Mouse (Mus musculus) liver, embryonic 13.5 days (tissue): ENCODE data around the gene Pla2g2c. TPM values are rescaled to one million over a fixed set of nuclear protein-coding genes. Genes with fewer than 3 reads are reported as not detected.

Experiments
- ATAC-seq: fragments of 200-750 bp; cut with Nextera tagmentation; 2 replicates; pipeline ENCODE4 v1.8.0; 2017; ENCODE audit warnings: low read depth, mild to moderate bottlenecking, moderate number of reproducible peaks, moderate library complexity
- DNase-seq: peaks from one replicate; pipeline ENCODE4 v3.0.0; 2022
- H3K27ac ChIP-seq: fragments of 300-500 bp; sonication (generic); 2 replicates; pipeline ENCODE4 v1.5.1; 2015; ENCODE audit warnings: moderate library complexity, mild to moderate bottlenecking, inconsistent platforms
- H3K27me3 ChIP-seq: fragments of 300-500 bp; sonication (generic); 2 replicates; pipeline ENCODE4 v1.6.1; 2015; ENCODE audit warnings: mild to moderate bottlenecking, inconsistent platforms
- H3K36me3 ChIP-seq: fragments of 300-500 bp; sonication (generic); 2 replicates; pipeline ENCODE4 v1.6.1; 2015; ENCODE audit warnings: mild to moderate bottlenecking, inconsistent platforms
- H3K4me1 ChIP-seq: fragments of 300-500 bp; sonication (generic); replicated peaks from 2 replicates; pipeline ENCODE4 v1.6.1; 2015; ENCODE audit warnings: inconsistent platforms
- H3K4me2 ChIP-seq: fragments of 300-500 bp; sonication (generic); 2 replicates; pipeline ENCODE4 v1.6.1; 2015; ENCODE audit warnings: inconsistent platforms, mild to moderate bottlenecking, moderate library complexity
- H3K4me3 ChIP-seq: fragments of 300-500 bp; sonication (generic); replicated peaks from 2 replicates; pipeline ENCODE4 v1.5.1; 2015; ENCODE audit warnings: mild to moderate bottlenecking, inconsistent platforms
- H3K9ac ChIP-seq: fragments of 300-500 bp; sonication (generic); 2 replicates; pipeline ENCODE4 v1.6.1; 2015; ENCODE audit warnings: mild to moderate bottlenecking, inconsistent platforms
- H3K9me3 ChIP-seq: fragments of 300-500 bp; sonication (generic); replicated peaks from 2 replicates; pipeline ENCODE4 v1.6.1; 2016; ENCODE audit warnings: inconsistent platforms
- WGBS: fragments of 180-500 bp; shearing (Covaris S2); methylation state at CpG from one replicate; pipeline ENCODE4 v1.1.7; 2015; ENCODE audit not compliant: insufficient replicate concordance; 5-methylcytosine and 5-hydroxymethylcytosine counted together
- polyA plus RNA-seq: library from polyadenylated mRNA; unstranded; fragments of >200 nt; fragmentation: Nextera tagmentation; extraction: Ambion mirVana; gene quantifications from 2 replicates; pipeline ENCODE4 v1.2.1, GENCODE M21; 2015

Gene Pla2g2c
- 0.13 TPM in 1 of 2 replicates, not detected in the other for polyA plus RNA-seq

- H3K27ac ChIP-seq: 0 out of 2 replicates have a peak within 1 kb of the TSS, but pooled peaks have one; percentile 5
- H3K9ac ChIP-seq: no peak within 1 kb of the TSS
- no peaks in the 10 kb centered on the region for H3K9me3 ChIP-seq
- ATAC-seq: no peak
- 0 out of 2 replicates have a peak, but pooled peaks cover 6% of the 10 kb centered on the region for H3K4me1 ChIP-seq
- H3K4me3 ChIP-seq: no peak within 1 kb of the TSS
- 19% methylated on average over 18 of the region's 18 CpGs for WGBS
- H3K27me3 ChIP-seq: peaks cover 30% of the 10 kb centered on the region
- no peak for DNase-seq
- H3K36me3 ChIP-seq: no peaks in the 10 kb centered on the region
- H3K4me2 ChIP-seq: 0 out of 2 replicates have a peak within 1 kb of the TSS, but pooled peaks have one; percentile 2
Measured at GRCm38 (mm10) chr4:138724354-138725126, at the start of gene Pla2g2c. Pla2g2c (plus strand) TSS chr4:138724792.

DNA sequence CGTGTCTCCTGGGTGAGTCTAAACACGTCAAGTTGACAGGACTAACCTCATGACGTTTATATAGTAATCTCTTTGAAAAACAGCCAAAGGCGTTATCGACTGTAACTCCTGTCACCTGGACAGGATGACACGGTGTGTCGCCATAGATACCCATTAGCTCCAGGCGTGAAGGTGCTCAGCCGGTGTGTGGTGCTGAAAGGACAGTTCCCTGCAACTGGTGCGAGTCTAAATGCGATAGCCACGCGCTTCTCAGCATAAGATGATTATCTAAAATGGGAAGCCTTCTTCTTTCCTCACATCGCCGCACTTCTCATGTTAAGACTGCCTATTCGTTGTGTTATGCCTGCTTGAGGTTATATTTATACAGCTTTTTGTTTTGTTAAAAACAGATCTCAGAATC lies 48.1 kb upstream of the Pla2g2c start:
- Histone ChIP-seq H3K27me3 (no peaks in the 10 kb centered on the region), H3K4me3 (no peak overlapping the region), H3K36me3 (no peaks in the 10 kb centered on the region), H3K9me3 (no peaks in the 10 kb centered on the region), H3K4me2 (no peak overlapping the region), H3K9ac (no peak overlapping the region), H3K27ac (no peak overlapping the region), H3K4me1 (no peaks in the 10 kb centered on the region)
- no peak for ATAC-seq
- 10% methylated on average over 16 of the region's 16 CpGs for WGBS
- no peak for DNase-seq

DNA sequence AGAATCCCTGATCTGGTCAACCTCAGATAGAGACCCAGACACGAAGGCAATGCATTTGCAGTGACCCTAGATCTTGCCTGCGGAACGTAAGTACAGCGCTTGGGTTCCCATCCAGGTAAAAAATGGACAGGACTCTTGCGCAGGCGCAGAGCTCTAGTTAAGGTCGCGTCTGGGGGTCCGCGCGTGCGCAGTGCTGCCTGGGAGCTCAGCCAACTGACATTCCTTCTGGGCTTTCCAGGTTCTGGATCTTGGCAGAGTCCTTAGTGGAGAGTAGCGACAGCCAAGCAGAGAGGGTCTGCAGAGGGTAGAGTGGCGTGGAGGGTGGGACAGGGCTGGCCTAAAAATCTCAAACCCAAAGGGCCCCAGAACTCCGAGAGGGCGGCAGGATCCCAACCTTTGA lies 47.0 kb upstream of the Pla2g2c start:
- no peaks in the 10 kb centered on the region for H3K36me3 ChIP-seq
- H3K4me1 ChIP-seq: no peaks in the 10 kb centered on the region
- no peak overlapping the region for H3K4me3 ChIP-seq
- H3K9me3 ChIP-seq: no peaks in the 10 kb centered on the region
- H3K27ac ChIP-seq: no peak overlapping the region
- no peaks in the 10 kb centered on the region for H3K27me3 ChIP-seq
- 16% methylated on average over 16 of the region's 16 CpGs for WGBS
- H3K9ac ChIP-seq: no peak overlapping the region
- no peak overlapping the region for H3K4me2 ChIP-seq
- DNase-seq: no peak
- ATAC-seq: no peak

DNA sequence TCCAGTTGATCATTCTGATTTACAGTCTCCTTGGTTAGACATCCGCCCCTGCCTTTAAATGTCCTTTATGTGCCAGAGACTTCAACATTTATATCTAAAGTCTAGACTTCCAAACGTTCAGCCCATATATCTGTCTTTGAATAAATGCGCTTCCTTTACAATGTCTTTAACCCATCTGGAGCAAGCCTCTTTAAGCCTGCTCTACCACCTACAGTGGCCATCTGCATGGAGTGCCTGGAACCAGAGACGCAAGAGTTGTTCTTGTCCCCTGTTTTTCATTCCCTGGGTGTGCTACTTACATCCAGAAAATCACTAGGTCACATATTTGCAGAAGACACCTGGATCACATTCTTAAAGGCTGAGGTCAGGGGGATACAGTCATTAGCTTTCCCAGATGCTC lies 44.5 kb upstream of the Pla2g2c start:
- DNase-seq: no peak
- Histone ChIP-seq H3K4me2 (no peak overlapping the region), H3K27ac (no peak overlapping the region), H3K9ac (no peak overlapping the region), H3K27me3 (no peaks in the 10 kb centered on the region), H3K36me3 (no peaks in the 10 kb centered on the region), H3K4me1 (no peaks in the 10 kb centered on the region), H3K4me3 (no peak overlapping the region), H3K9me3 (no peaks in the 10 kb centered on the region)
- no peak for ATAC-seq
- 52% methylated on average over 4 of the region's 4 CpGs for WGBS

DNA sequence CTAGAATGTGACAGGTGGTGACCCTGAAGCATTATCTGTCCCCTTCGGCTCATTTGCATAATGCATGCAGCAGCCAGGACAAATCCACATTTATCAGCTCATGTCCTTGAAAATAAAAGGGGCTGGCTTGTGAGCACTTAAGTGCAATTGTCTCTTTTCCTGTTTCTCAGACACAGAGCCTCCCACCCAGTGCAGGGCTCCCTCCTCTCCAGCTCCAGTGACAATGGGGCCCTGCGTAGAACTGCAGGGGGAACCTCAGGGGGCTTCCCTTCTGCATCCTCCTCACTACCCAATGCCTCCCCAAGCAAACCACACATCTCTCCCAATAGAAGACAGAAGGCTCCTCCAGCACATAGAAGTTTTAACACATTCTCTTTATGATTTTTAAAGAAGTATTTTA lies 41.8 kb upstream of the Pla2g2c start:
- DNase-seq (no peak), ATAC-seq (no peak)
- Histone ChIP-seq H3K4me1 (no peaks in the 10 kb centered on the region), H3K4me3 (no peak overlapping the region), H3K4me2 (no peak overlapping the region), H3K27ac (no peak overlapping the region), H3K36me3 (no peaks in the 10 kb centered on the region), H3K9ac (no peak overlapping the region), H3K27me3 (no peaks in the 10 kb centered on the region), H3K9me3 (no peaks in the 10 kb centered on the region)
- WGBS: 47% methylated on average over 2 of the region's 2 CpGs

DNA sequence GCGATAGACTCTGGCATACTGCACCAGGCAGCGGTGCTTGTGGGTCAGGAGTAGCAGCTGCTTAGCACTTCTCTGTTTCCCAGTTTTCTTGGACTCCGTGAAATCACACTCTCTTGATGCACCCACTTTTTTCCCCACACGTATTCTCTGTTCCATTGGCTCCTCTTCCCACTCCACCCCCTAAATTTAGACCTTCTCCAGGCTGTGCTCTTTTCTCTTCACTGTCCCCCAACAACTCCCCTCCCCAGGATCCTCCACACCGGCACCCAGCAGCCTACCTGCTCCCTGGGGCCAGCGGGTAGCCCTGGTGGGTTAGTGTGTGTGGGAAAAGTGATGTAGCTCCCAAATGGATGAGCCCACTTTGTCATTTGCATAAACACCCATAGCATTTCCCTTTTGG lies 38.8 kb upstream of the Pla2g2c start:
- H3K27me3 ChIP-seq: peaks cover 21% of the 10 kb centered on the region
- no peaks in the 10 kb centered on the region for H3K9me3 ChIP-seq
- DNase-seq: no peak
- H3K4me2 ChIP-seq: no peak overlapping the region
- no peak overlapping the region for H3K4me3 ChIP-seq
- H3K9ac ChIP-seq: no peak overlapping the region
- ATAC-seq: no peak
- WGBS: 60% methylated on average over 6 of the region's 6 CpGs
- H3K36me3 ChIP-seq: no peaks in the 10 kb centered on the region
- H3K27ac ChIP-seq: no peak overlapping the region
- no peaks in the 10 kb centered on the region for H3K4me1 ChIP-seq

GRCm38 (mm10) chr4:138689094-138689512 lies 35.5 kb upstream of the Pla2g2c start:
- no peaks in the 10 kb centered on the region for H3K4me1 ChIP-seq
- 16% methylated on average over 3 of the region's 3 CpGs for WGBS
- no peak overlapping the region for H3K9ac ChIP-seq
- no peak for DNase-seq
- ATAC-seq: no peak
- no peak overlapping the region for H3K4me2 ChIP-seq
- no peak overlapping the region for H3K4me3 ChIP-seq
- H3K36me3 ChIP-seq: no peaks in the 10 kb centered on the region
- H3K27ac ChIP-seq: no peak overlapping the region
- peaks cover 44% of the 10 kb centered on the region for H3K27me3 ChIP-seq
- H3K9me3 ChIP-seq: no peaks in the 10 kb centered on the region

DNA sequence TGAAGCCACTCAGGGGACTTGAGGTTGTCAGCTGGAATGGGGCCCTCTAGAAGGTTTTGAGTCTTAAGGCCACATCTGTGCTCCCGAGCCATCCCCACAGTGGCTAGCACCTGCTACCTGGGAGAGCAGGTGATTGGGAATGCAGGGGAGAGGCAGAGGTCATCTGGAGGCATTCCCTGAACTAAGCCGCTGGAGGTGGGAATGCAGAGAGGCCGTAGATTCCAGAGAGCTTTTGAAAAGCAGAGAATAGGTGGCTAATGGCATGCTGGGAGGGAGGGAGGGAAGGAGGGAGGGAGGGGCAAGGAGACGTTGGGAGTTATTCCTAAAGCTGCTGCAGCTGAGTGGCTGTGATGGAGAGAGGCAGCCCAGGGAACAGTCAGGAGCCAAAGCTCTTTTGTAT lies 34.0 kb upstream of the Pla2g2c start:
- no peaks in the 10 kb centered on the region for H3K9me3 ChIP-seq
- H3K4me3 ChIP-seq: no peak overlapping the region
- 10% methylated on average over 4 of the region's 4 CpGs for WGBS
- H3K27ac ChIP-seq: no peak overlapping the region
- no peaks in the 10 kb centered on the region for H3K4me1 ChIP-seq
- DNase-seq (no peak), ATAC-seq (no peak)
- H3K36me3 ChIP-seq: no peaks in the 10 kb centered on the region
- no peak overlapping the region for H3K4me2 ChIP-seq
- no peak overlapping the region for H3K9ac ChIP-seq
- H3K27me3 ChIP-seq: peaks cover 49% of the 10 kb centered on the region

- no peaks in the 10 kb centered on the region for H3K36me3 ChIP-seq
- no peak overlapping the region for H3K4me2 ChIP-seq
- DNase-seq: no peak
- no peak overlapping the region for H3K4me3 ChIP-seq
- no peak for ATAC-seq
- 5% methylated on average over 19 of the region's 19 CpGs for WGBS
- H3K27ac ChIP-seq: no peak overlapping the region
- H3K9me3 ChIP-seq: no peaks in the 10 kb centered on the region
- no peaks in the 10 kb centered on the region for H3K4me1 ChIP-seq
- no peak overlapping the region for H3K9ac ChIP-seq
- peaks cover 52% of the 10 kb centered on the region for H3K27me3 ChIP-seq
Measured at GRCm38 (mm10) chr4:138691443-138692181, 33.0 kb upstream of the Pla2g2c start.

- ATAC-seq: no peak
Measured at GRCm38 (mm10) chr4:138693043-138693692, 31.4 kb upstream of the Pla2g2c start.

DNA sequence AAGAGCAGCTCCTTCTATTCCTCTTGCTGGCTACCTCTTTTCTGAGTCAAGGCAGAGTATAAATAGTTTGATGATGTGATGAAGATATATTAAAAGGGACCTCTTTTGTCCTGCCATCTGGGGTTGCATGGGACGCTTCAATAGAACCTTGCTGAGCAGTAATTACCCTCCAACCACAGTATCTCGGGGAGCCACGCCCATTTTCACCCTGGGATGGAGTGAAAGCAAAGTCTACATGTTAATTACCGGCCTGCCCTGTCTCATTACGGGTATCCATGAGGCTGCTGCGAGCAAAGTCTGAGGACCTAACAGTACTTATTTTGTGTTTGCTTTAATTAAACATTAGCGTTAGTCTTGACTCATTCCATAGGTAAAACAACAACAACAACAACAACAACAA lies 27.9 kb upstream of the Pla2g2c start:
- no peak overlapping the region for H3K9ac ChIP-seq
- H3K4me2 ChIP-seq: no peak overlapping the region
- no peaks in the 10 kb centered on the region for H3K4me1 ChIP-seq
- no peak for DNase-seq
- H3K27me3 ChIP-seq: peaks cover 22% of the 10 kb centered on the region
- no peaks in the 10 kb centered on the region for H3K36me3 ChIP-seq
- no peak overlapping the region for H3K4me3 ChIP-seq
- no peaks in the 10 kb centered on the region for H3K9me3 ChIP-seq
- no peak overlapping the region for H3K27ac ChIP-seq
- WGBS: 38% methylated on average over 7 of the region's 7 CpGs
- no peak for ATAC-seq

More at GRCm38 (mm10) chr4:138693043-138693692, 31.4 kb upstream of the Pla2g2c start:
- no peak overlapping the region for H3K27ac ChIP-seq
- H3K9me3 ChIP-seq: no peaks in the 10 kb centered on the region
- WGBS: 63% methylated on average over 12 of the region's 12 CpGs
- H3K27me3 ChIP-seq: peaks cover 52% of the 10 kb centered on the region
- no peak overlapping the region for H3K9ac ChIP-seq
- H3K4me1 ChIP-seq: no peaks in the 10 kb centered on the region
- H3K4me2 ChIP-seq: no peak overlapping the region
- H3K4me3 ChIP-seq: no peak overlapping the region
- no peaks in the 10 kb centered on the region for H3K36me3 ChIP-seq
- DNase-seq: no peak
